Mouse (Mus musculus): ENCODE results near the gene Gm3336. TPM values are rescaled to one million over a fixed set of nuclear protein-coding genes. Genes with fewer than 3 reads are reported as not detected.

Gm3336 gene
- polyA plus RNA-seq, 1 experiment: 0.23 TPM

GRCm38 (mm10) chr8:70763354-70763753 is 45.0 kb downstream of the Gm3336 start:
- no peaks in the 10 kb centered on the region for H3K27me3 ChIP-seq (ENCODE audit: control insufficient read depth, insufficient read depth, insufficient read length)
- H3K36me3 ChIP-seq (ENCODE audit: control insufficient read depth, insufficient read depth): no peaks in the 10 kb centered on the region
- H3K4me3 ChIP-seq: no peak overlapping the region
- no peak overlapping the region for H3K4me2 ChIP-seq (ENCODE audit: low read depth)
- H3K79me2 ChIP-seq (ENCODE audit: control insufficient read depth, insufficient read depth): no peaks in the 10 kb centered on the region
- H3ac ChIP-seq (ENCODE audit: control insufficient read depth, insufficient read length): no peak overlapping the region
- TF ChIP-seq TCF12 (IDR thresholded peaks at IDR 0.05; ENCODE audit: insufficient read depth, poor library complexity, severe bottlenecking) (no peak), POLR2AphosphoS2 (IDR thresholded peaks at IDR 0.05; ENCODE audit: insufficient read length, low read depth) (no peak), MYOD1 (IDR thresholded peaks at IDR 0.05; ENCODE audit: control insufficient read depth in 1 of 3, insufficient read length in 2 of 3, low read depth in 2 of 3) (no peak), E2F4 (IDR thresholded peaks at IDR 0.05; ENCODE audit: insufficient read depth) (no peak), TCF3 (IDR thresholded peaks at IDR 0.05; ENCODE audit: insufficient read length, low read depth) (no peak), MYOG (IDR thresholded peaks at IDR 0.05; ENCODE audit: control insufficient read depth in 1 of 3, insufficient read depth in 1 of 3, insufficient read length in 2 of 3, low read depth in 2 of 3) (no peak), POLR2A (IDR thresholded peaks at IDR 0.05; ENCODE audit: insufficient read length, low read depth) (no peak), MAX (IDR thresholded peaks at IDR 0.05; ENCODE audit: low read depth) (no peak), SRF (IDR thresholded peaks at IDR 0.05; ENCODE audit: control insufficient read depth, insufficient read length, low read depth) (no peak), USF1 (IDR thresholded peaks at IDR 0.05; ENCODE audit: low read depth) (no peak), REST (IDR thresholded peaks at IDR 0.05; ENCODE audit: insufficient read depth, insufficient read length) (no peak)

- TF ChIP-seq SRF (IDR thresholded peaks at IDR 0.05; ENCODE audit: control insufficient read depth, insufficient read length, low read depth): no peak
- no peak for TF ChIP-seq TCF12 (IDR thresholded peaks at IDR 0.05; ENCODE audit: insufficient read depth, poor library complexity, severe bottlenecking)
- TF ChIP-seq POLR2A (IDR thresholded peaks at IDR 0.05; ENCODE audit: insufficient read length, low read depth): no peak
- TF ChIP-seq MYOG (IDR thresholded peaks at IDR 0.05; ENCODE audit: control insufficient read depth in 1 of 3, insufficient read depth in 1 of 3, insufficient read length in 2 of 3, low read depth in 2 of 3): no peak
- no peak for TF ChIP-seq CEBPB (IDR thresholded peaks at IDR 0.05; ENCODE audit: insufficient read depth, poor library complexity, severe bottlenecking)
- no peak for TF ChIP-seq POLR2AphosphoS2 (IDR thresholded peaks at IDR 0.05; ENCODE audit: insufficient read length, low read depth)
- no peak for TF ChIP-seq E2F4 (IDR thresholded peaks at IDR 0.05; ENCODE audit: insufficient read depth)
- TF ChIP-seq MAX (IDR thresholded peaks at IDR 0.05; ENCODE audit: low read depth): no peak
- TF ChIP-seq MYOD1 (IDR thresholded peaks at IDR 0.05; ENCODE audit: control insufficient read depth in 1 of 3, insufficient read length in 2 of 3, low read depth in 2 of 3): no peak
- no peak for TF ChIP-seq REST (IDR thresholded peaks at IDR 0.05; ENCODE audit: insufficient read depth, insufficient read length)
- TF ChIP-seq USF1 (IDR thresholded peaks at IDR 0.05; ENCODE audit: low read depth): no peak
- no peak for TF ChIP-seq TCF3 (IDR thresholded peaks at IDR 0.05; ENCODE audit: insufficient read length, low read depth)
- Histone ChIP-seq H3ac (ENCODE audit: control insufficient read depth, insufficient read length) (no peak overlapping the region), H3K27me3 (ENCODE audit: control insufficient read depth, insufficient read depth, insufficient read length) (no peaks in the 10 kb centered on the region), H3K36me3 (ENCODE audit: control insufficient read depth, insufficient read depth) (peaks cover 3% of the 10 kb centered on the region), H3K4me2 (ENCODE audit: low read depth) (no peak overlapping the region), H3K4me3 (no peak overlapping the region), H3K79me2 (ENCODE audit: control insufficient read depth, insufficient read depth) (no peaks in the 10 kb centered on the region)
These were observed 45.7 kb downstream of the Gm3336 start for GRCm38 (mm10) chr8:70764026-70764425.

- Histone ChIP-seq H3K4me3 (no peak overlapping the region), H3K79me2 (ENCODE audit: control insufficient read depth, insufficient read depth) (no peaks in the 10 kb centered on the region), H3ac (ENCODE audit: control insufficient read depth, insufficient read length) (no peak overlapping the region), H3K4me2 (ENCODE audit: low read depth) (no peak overlapping the region), H3K27me3 (ENCODE audit: control insufficient read depth, insufficient read depth, insufficient read length) (no peaks in the 10 kb centered on the region), H3K36me3 (ENCODE audit: control insufficient read depth, insufficient read depth) (peaks cover 6% of the 10 kb centered on the region)
- TF ChIP-seq E2F4 (IDR thresholded peaks at IDR 0.05; ENCODE audit: insufficient read depth): no peak
- TF ChIP-seq USF1 (IDR thresholded peaks at IDR 0.05; ENCODE audit: low read depth): no peak
- TF ChIP-seq TCF3 (IDR thresholded peaks at IDR 0.05; ENCODE audit: insufficient read length, low read depth): no peak
- no peak for TF ChIP-seq CEBPB (IDR thresholded peaks at IDR 0.05; ENCODE audit: insufficient read depth, poor library complexity, severe bottlenecking)
- no peak for TF ChIP-seq MYOD1 (IDR thresholded peaks at IDR 0.05; ENCODE audit: control insufficient read depth in 1 of 3, insufficient read length in 2 of 3, low read depth in 2 of 3)
- no peak for TF ChIP-seq MAX (IDR thresholded peaks at IDR 0.05; ENCODE audit: low read depth)
- no peak for TF ChIP-seq MYOG (IDR thresholded peaks at IDR 0.05; ENCODE audit: control insufficient read depth in 1 of 3, insufficient read depth in 1 of 3, insufficient read length in 2 of 3, low read depth in 2 of 3)
- TF ChIP-seq POLR2AphosphoS2 (IDR thresholded peaks at IDR 0.05; ENCODE audit: insufficient read length, low read depth): no peak
- TF ChIP-seq SRF (IDR thresholded peaks at IDR 0.05; ENCODE audit: control insufficient read depth, insufficient read length, low read depth): no peak
- TF ChIP-seq REST (IDR thresholded peaks at IDR 0.05; ENCODE audit: insufficient read depth, insufficient read length): no peak
These were observed 46.3 kb downstream of the Gm3336 start for GRCm38 (mm10) chr8:70764676-70765075.

GRCm38 (mm10) chr8:70765329-70765728 is 47.0 kb downstream of the Gm3336 start:
- H3K36me3 ChIP-seq (ENCODE audit: control insufficient read depth, insufficient read depth): peaks cover 6% of the 10 kb centered on the region
- H3ac ChIP-seq (ENCODE audit: control insufficient read depth, insufficient read length): no peak overlapping the region
- no peak for TF ChIP-seq TCF3 (IDR thresholded peaks at IDR 0.05; ENCODE audit: insufficient read length, low read depth)
- no peak for TF ChIP-seq MAX (IDR thresholded peaks at IDR 0.05; ENCODE audit: low read depth)
- TF ChIP-seq MYOG (IDR thresholded peaks at IDR 0.05; ENCODE audit: control insufficient read depth in 1 of 3, insufficient read depth in 1 of 3, insufficient read length in 2 of 3, low read depth in 2 of 3): no peak
- TF ChIP-seq POLR2A (IDR thresholded peaks at IDR 0.05; ENCODE audit: insufficient read length, low read depth): no peak
- TF ChIP-seq TCF12 (IDR thresholded peaks at IDR 0.05; ENCODE audit: insufficient read depth, poor library complexity, severe bottlenecking): no peak
- no peak for TF ChIP-seq POLR2AphosphoS2 (IDR thresholded peaks at IDR 0.05; ENCODE audit: insufficient read length, low read depth)
- no peak for TF ChIP-seq SRF (IDR thresholded peaks at IDR 0.05; ENCODE audit: control insufficient read depth, insufficient read length, low read depth)
- no peak for TF ChIP-seq REST (IDR thresholded peaks at IDR 0.05; ENCODE audit: insufficient read depth, insufficient read length)
- no peak for TF ChIP-seq CEBPB (IDR thresholded peaks at IDR 0.05; ENCODE audit: insufficient read depth, poor library complexity, severe bottlenecking)
- TF ChIP-seq E2F4 (IDR thresholded peaks at IDR 0.05; ENCODE audit: insufficient read depth): no peak
- H3K4me2 ChIP-seq (ENCODE audit: low read depth): peak overlapping the region; percentile 99
- peak overlapping the region; percentile 43 for H3K4me3 ChIP-seq
- H3K27me3 ChIP-seq (ENCODE audit: control insufficient read depth, insufficient read depth, insufficient read length): no peaks in the 10 kb centered on the region
- H3K79me2 ChIP-seq (ENCODE audit: control insufficient read depth, insufficient read depth): no peaks in the 10 kb centered on the region
